Mouse (Mus musculus): ENCODE measurements around the gene Ascc1.

GRCm38 (mm10) chr10:59967309-59967942, 35.2 kb upstream of the Ascc1 start:
- no peak for TF ChIP-seq CTCF (IDR thresholded peaks at IDR 0.05 in 2 of 3, conservative IDR thresholded peaks at IDR 0.05 in 1 of 3; ENCODE audit: control insufficient read depth in 1 of 3, insufficient read depth in 1 of 3, low read depth in 2 of 3, low read length in 3 of 3, poor library complexity in 1 of 3, severe bottlenecking in 1 of 3)
- no peak for TF ChIP-seq POLR2A (IDR thresholded peaks at IDR 0.05; ENCODE audit: control insufficient read depth in 1 of 2, insufficient read depth in 1 of 2, low read depth in 1 of 2, low read length in 2 of 2, poor library complexity in 1 of 2)
- no peak for TF ChIP-seq MEF2A (IDR thresholded peaks at IDR 0.05; ENCODE audit: extremely low read depth, insufficient replicate concordance, low read depth, low read length, poor library complexity, severe bottlenecking)
- no peak for TF ChIP-seq EP300 (IDR thresholded peaks at IDR 0.05; ENCODE audit: low read depth in 1 of 2, low read length in 2 of 2)
- no peak for TF ChIP-seq MAZ (IDR thresholded peaks at IDR 0.05; ENCODE audit: low read depth, low read length)
- no peak for TF ChIP-seq USF1 (IDR thresholded peaks at IDR 0.05; ENCODE audit: low read depth, low read length)
- TF ChIP-seq GATA1 (IDR thresholded peaks at IDR 0.05; ENCODE audit: low read depth, low read length), result no peak
- no peak for TF ChIP-seq MAX (IDR thresholded peaks at IDR 0.05; ENCODE audit: low read length)
- TF ChIP-seq TAL1 (IDR thresholded peaks at IDR 0.05; ENCODE audit: low read length), result no peak
- TF ChIP-seq UBTF (IDR thresholded peaks at IDR 0.05; ENCODE audit: borderline replicate concordance, insufficient read depth, low read depth, low read length), result no peak
- no peak for TF ChIP-seq ZNF384 (IDR thresholded peaks at IDR 0.05; ENCODE audit: low read depth, low read length)
